Mouse (Mus musculus) hindbrain, embryonic 16.5 days (tissue): ENCODE results near the gene Immt. TPM values are rescaled to one million over a fixed set of nuclear protein-coding genes. Genes with fewer than 3 reads are reported as not detected.

ENCODE experiments used
- ATAC-seq: fragments of 200-750 bp; cut with Nextera tagmentation; 2 replicates; pipeline ENCODE4 v1.8.0; 2017; ENCODE audit warnings: moderate TSS enrichment, moderate library complexity
- H3K27ac ChIP-seq: fragments of 300-500 bp; sonication (generic); 2 replicates; pipeline ENCODE4 v1.5.1; 2014; ENCODE audit warnings: low read depth, mild to moderate bottlenecking, control low read depth, low read length, moderate library complexity
- H3K27me3 ChIP-seq: fragments of 300-500 bp; sonication (generic); replicated peaks from 2 replicates; pipeline ENCODE4 v1.6.1; 2014; ENCODE audit warnings: low read length; ENCODE audit not compliant: control insufficient read depth, insufficient read depth
- H3K36me3 ChIP-seq: fragments of 300-500 bp; sonication (generic); 2 replicates; pipeline ENCODE4 v1.6.1; 2014; ENCODE audit warnings: mild to moderate bottlenecking, low read length, moderate library complexity, mixed read lengths; ENCODE audit not compliant: control insufficient read depth, insufficient read depth
- H3K4me1 ChIP-seq: fragments of 300-500 bp; sonication (generic); 2 replicates; pipeline ENCODE4 v1.6.1; 2014; ENCODE audit warnings: low read depth, low read length; ENCODE audit not compliant: control insufficient read depth, insufficient read depth
- H3K4me2 ChIP-seq: fragments of 300-500 bp; sonication (generic); 2 replicates; pipeline ENCODE4 v1.6.1; 2014; ENCODE audit warnings: mild to moderate bottlenecking, low read length, control low read depth, moderate library complexity
- H3K4me3 ChIP-seq: fragments of 300-500 bp; sonication (generic); 2 replicates; pipeline ENCODE4 v1.5.1; 2014; ENCODE audit warnings: mild to moderate bottlenecking, low read length, control low read depth, moderate library complexity
- H3K9ac ChIP-seq: fragments of 300-500 bp; sonication (generic); 2 replicates; pipeline ENCODE4 v1.6.1; 2014; ENCODE audit warnings: low read depth, mild to moderate bottlenecking, control low read depth, low read length, moderate library complexity
- H3K9me3 ChIP-seq: fragments of 300-500 bp; sonication (generic); 2 replicates; pipeline ENCODE4 v1.6.1; 2014; ENCODE audit warnings: mild to moderate bottlenecking, low read length, moderate library complexity; ENCODE audit not compliant: control insufficient read depth
- WGBS: fragments of 180-500 bp; shearing (Covaris S2); extraction: QIAGEN DNeasy Blood & Tissue Kit; methylation state at CpG from one replicate; pipeline ENCODE4 v1.1.7; 2014; 5-methylcytosine and 5-hydroxymethylcytosine counted together
- polyA plus RNA-seq: library from polyadenylated mRNA; unstranded; fragments of >200 nt; fragmentation: Nextera tagmentation; extraction: Ambion mirVana; gene quantifications from 2 replicates; pipeline ENCODE4 v1.2.1, GENCODE M21; 2015

Gene Immt
- polyA plus RNA-seq, 1 experiment from 2014 or later = 165 TPM

GRCm38 (mm10) chr6:71804061-71804829 lies 26.9 kb upstream of the Immt start:
- no peaks in the 10 kb centered on the region for H3K9me3 ChIP-seq
- ATAC-seq = peak; percentile 90
- H3K36me3 ChIP-seq = peaks cover 10% of the 10 kb centered on the region
- peaks cover 5% of the 10 kb centered on the region; the same call in 1 of the 2 replicates for H3K4me1 ChIP-seq
- no peak overlapping the region for H3K9ac ChIP-seq
- H3K4me3 ChIP-seq = no peak overlapping the region
- H3K27me3 ChIP-seq = no peaks in the 10 kb centered on the region
- no peak overlapping the region for H3K4me2 ChIP-seq
- H3K27ac ChIP-seq = peak overlapping the region; percentile 58
- 25% methylated on average over 12 of the region's 12 CpGs for WGBS

DNA sequence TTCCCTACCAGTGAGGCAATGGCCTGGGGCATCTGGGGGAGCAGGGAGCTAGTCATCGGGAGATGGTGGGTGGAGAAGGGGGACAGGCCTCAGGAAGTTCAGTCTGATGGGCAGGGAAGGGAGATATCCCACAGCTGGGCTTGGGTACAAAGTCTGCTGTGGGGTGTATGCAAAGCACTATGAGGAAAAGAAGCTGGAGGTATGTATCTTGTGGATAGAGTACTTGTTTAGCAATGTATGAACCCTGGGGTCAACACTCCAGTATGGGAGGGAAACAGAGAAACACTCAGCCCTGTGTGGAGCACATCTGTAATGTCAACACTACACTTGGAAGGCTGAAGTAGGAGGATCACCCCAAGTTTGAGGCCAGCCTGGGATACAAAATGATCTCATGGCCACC lies 24.4 kb upstream of the Immt start:
- Histone ChIP-seq H3K36me3 (peaks cover 17% of the 10 kb centered on the region), H3K4me1 (peaks cover 5% of the 10 kb centered on the region; the same call in 1 of the 2 replicates), H3K9ac (no peak overlapping the region), H3K27me3 (no peaks in the 10 kb centered on the region), H3K4me2 (no peak overlapping the region), H3K4me3 (no peak overlapping the region), H3K27ac (no peak overlapping the region), H3K9me3 (no peaks in the 10 kb centered on the region)
- 96% methylated on average over 1 of the region's 1 CpGs for WGBS
- ATAC-seq = no peak

GRCm38 (mm10) chr6:71809890-71810289 lies 21.2 kb upstream of the Immt start:
- Histone ChIP-seq H3K4me3 (no peak overlapping the region), H3K36me3 (peaks cover 27% of the 10 kb centered on the region), H3K27ac (no peak overlapping the region), H3K27me3 (no peaks in the 10 kb centered on the region), H3K9ac (no peak overlapping the region), H3K9me3 (no peaks in the 10 kb centered on the region), H3K4me2 (no peak overlapping the region), H3K4me1 (no peaks in the 10 kb centered on the region)
- 95% methylated on average over 9 of the region's 9 CpGs for WGBS
- no peak for ATAC-seq

DNA sequence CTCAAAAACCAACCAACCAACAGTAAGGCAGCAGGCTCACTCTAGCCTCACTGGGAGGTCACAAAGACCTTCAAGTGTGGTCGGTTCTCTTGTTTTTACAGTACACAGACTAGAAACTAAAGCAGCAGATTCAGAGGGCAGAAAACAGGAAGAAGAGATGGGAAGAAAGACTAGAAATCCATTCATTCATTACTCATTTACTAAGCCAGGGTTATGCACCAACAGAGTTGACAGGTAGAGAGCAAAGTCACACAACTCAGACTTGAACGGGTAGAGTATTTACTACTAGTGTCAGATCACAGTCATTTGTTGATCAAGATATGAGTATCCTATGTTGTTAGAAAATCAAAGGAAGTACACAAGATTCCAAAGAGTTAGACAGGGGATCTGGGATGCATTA lies 18.3 kb upstream of the Immt start:
- Histone ChIP-seq H3K27ac (no peak overlapping the region), H3K36me3 (peaks cover 43% of the 10 kb centered on the region), H3K9ac (no peak overlapping the region), H3K4me1 (no peaks in the 10 kb centered on the region), H3K27me3 (no peaks in the 10 kb centered on the region), H3K4me2 (no peak overlapping the region), H3K4me3 (no peak overlapping the region), H3K9me3 (no peaks in the 10 kb centered on the region)
- WGBS = 85% methylated on average over 2 of the region's 2 CpGs
- ATAC-seq = no peak

GRCm38 (mm10) chr6:71819764-71820292 lies 11.3 kb upstream of the Immt start:
- Histone ChIP-seq H3K27ac (no peak overlapping the region), H3K4me3 (no peak overlapping the region), H3K4me1 (peaks cover 14% of the 10 kb centered on the region), H3K36me3 (peaks cover 24% of the 10 kb centered on the region), H3K4me2 (no peak overlapping the region), H3K9me3 (no peaks in the 10 kb centered on the region), H3K27me3 (no peaks in the 10 kb centered on the region), H3K9ac (no peak overlapping the region)
- 82% methylated on average over 5 of the region's 5 CpGs for WGBS
- ATAC-seq = no peak

DNA sequence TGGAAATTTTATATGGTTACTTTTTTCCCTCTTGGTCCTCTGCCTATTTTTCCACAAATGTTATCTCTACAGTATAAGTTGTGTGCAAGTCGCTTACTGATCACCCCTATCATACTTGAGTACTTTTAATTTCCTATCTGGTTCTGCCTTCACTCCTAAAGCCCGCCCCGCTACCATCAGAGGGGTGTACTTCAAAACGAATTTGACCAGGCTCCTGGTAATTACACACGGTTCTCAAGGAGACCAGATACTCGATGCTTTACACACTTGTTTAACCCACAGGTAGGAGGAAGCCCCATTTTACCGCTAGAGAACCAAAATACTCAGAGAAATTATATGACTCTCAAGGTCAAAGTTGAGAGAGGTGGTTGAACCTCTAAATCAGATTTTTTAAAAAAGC lies 8.0 kb upstream of the Immt start:
- H3K27me3 ChIP-seq = no peaks in the 10 kb centered on the region
- peaks cover 6% of the 10 kb centered on the region for H3K36me3 ChIP-seq
- peak overlapping the region; percentile 74 for H3K9ac ChIP-seq
- peak overlapping the region; percentile 75 for H3K4me2 ChIP-seq
- 2% methylated on average over 7 of the region's 7 CpGs for WGBS
- peak; percentile 40 for ATAC-seq
- no peaks in the 10 kb centered on the region for H3K9me3 ChIP-seq
- H3K27ac ChIP-seq = no peak overlapping the region
- peaks cover 14% of the 10 kb centered on the region for H3K4me1 ChIP-seq
- peak overlapping the region; percentile 66 for H3K4me3 ChIP-seq

DNA sequence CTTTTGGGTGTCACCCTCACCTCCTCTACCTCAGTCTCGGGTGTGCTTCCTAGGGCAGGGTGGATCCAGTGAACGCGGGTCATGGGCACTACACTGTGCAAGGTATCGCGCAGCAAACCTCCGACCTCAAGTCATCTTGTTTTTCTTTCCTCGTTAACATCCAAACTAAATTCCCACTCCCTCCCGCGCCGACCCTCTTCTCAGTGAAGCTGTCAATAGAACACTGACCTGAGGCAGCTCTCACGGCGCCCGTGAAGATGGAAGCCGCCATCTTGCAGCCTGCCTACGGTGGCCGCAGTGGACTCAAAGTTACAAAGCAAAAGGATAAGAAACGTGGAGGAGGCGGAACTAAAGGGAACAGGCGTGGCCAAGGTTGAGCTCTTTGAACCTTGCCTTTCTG lies 7.6 kb upstream of the Immt start:
- Histone ChIP-seq H3K4me1 (peaks cover 14% of the 10 kb centered on the region), H3K4me2 (peak overlapping the region; percentile 75), H3K27me3 (no peaks in the 10 kb centered on the region), H3K27ac (peak overlapping the region; percentile 31; the same call in 1 of the 2 replicates), H3K36me3 (peaks cover 2% of the 10 kb centered on the region), H3K4me3 (peak overlapping the region; percentile 66), H3K9me3 (no peaks in the 10 kb centered on the region), H3K9ac (peak overlapping the region; percentile 74)
- ATAC-seq = peak; percentile 94
- WGBS = 0% methylated on average over 19 of the region's 19 CpGs

DNA sequence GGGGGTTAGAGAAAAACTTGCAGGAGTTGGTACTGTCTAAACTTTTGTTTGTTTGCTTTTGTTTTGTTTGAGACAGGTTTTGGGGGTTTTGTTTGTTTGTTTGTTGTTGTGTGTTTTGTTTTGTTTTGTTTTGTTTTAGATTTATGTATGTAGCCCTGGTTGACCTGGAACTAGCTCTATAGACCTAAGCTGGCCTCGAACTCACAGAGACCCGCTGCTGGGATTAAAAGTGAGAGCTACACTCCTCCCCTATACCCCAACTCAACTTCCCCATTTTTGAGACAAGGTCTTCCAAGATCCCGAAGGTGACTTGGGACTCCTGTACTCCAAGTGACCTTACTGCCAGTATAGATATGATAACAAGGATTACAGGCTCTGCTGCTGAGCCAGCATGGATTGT lies 7.2 kb upstream of the Immt start:
- Histone ChIP-seq H3K9ac (peak overlapping the region; percentile 74), H3K4me1 (peaks cover 14% of the 10 kb centered on the region), H3K4me2 (peak overlapping the region; percentile 75), H3K9me3 (no peaks in the 10 kb centered on the region), H3K27ac (no peak overlapping the region; the same call in 1 of the 2 replicates), H3K4me3 (peak overlapping the region; percentile 66), H3K27me3 (no peaks in the 10 kb centered on the region), H3K36me3 (no peaks in the 10 kb centered on the region)
- 44% methylated on average over 3 of the region's 3 CpGs for WGBS
- ATAC-seq = peak; percentile 31

DNA sequence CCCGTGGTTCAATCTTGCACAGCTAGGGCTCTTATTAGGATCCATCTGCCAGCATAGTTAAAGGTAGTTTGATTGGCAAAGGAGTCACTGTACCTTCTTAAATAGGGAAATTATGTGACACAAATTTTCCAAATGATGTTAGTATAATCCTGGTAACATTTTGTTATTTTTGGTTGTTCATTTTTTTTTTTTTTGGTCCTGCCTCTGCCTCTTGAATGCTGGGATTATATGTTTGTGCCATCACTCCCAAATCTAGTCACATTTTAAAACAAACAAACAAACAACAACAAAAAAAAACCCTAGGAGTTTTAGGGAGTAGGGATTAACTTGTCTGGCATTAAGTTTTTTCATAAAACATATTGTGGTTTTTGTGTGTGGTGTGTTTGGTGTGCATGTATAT lies 4.3 kb upstream of the Immt start, which contains the start of gene Mrpl35:
Gene Mrpl35 (minus strand): TSS at position 101 of the 400 bp plus-strand sequence.
- H3K4me2 ChIP-seq = no peak within 1 kb of the TSS
- 46% methylated on average over 1 of the region's 1 CpGs for WGBS
- no peak within 1 kb of the TSS for H3K27ac ChIP-seq
- ATAC-seq = no peak
- H3K9me3 ChIP-seq = no peaks in the 10 kb centered on the region
- H3K4me1 ChIP-seq = peaks cover 16% of the 10 kb centered on the region
- no peak within 1 kb of the TSS for H3K4me3 ChIP-seq
- H3K9ac ChIP-seq = no peak within 1 kb of the TSS
- H3K36me3 ChIP-seq = no peaks in the 10 kb centered on the region
- no peaks in the 10 kb centered on the region for H3K27me3 ChIP-seq
